Mouse (Mus musculus) limb, embryonic 14.5 days (tissue): Measurements from ENCODE around the gene Actr1b. TPM values are rescaled to one million over a fixed set of nuclear protein-coding genes. Genes with fewer than 3 reads are reported as not detected.

Experiments used
- ATAC-seq: fragments of 200-750 bp; cut with Nextera tagmentation; 2 replicates; pipeline ENCODE4 v1.8.0; 2017; ENCODE audit warnings: low read depth, moderate number of reproducible peaks, moderate TSS enrichment; ENCODE audit not compliant: low FRiP score
- DNase-seq: peaks from one replicate; pipeline ENCODE4 v3.0.0-alpha.2; 2015; ENCODE audit warnings: low spot score
- H3K27ac ChIP-seq: fragments of 300-500 bp; sonication (generic); replicated peaks from 2 replicates; pipeline ENCODE4 v1.5.1; 2014; ENCODE audit warnings: low read depth, mild to moderate bottlenecking, low read length, moderate library complexity, mixed read lengths
- H3K27me3 ChIP-seq: fragments of 300-500 bp; sonication (generic); 2 replicates; pipeline ENCODE4 v1.6.1; 2014; ENCODE audit warnings: low read length, mixed read lengths; ENCODE audit not compliant: control insufficient read depth, insufficient read depth
- H3K36me3 ChIP-seq: fragments of 300-500 bp; sonication (generic); 2 replicates; pipeline ENCODE4 v1.6.1; 2014; ENCODE audit warnings: mild to moderate bottlenecking, low read length, moderate library complexity, mixed read lengths; ENCODE audit not compliant: control insufficient read depth, insufficient read depth
- H3K4me1 ChIP-seq: fragments of 300-500 bp; sonication (generic); 2 replicates; pipeline ENCODE4 v1.6.1; 2014; ENCODE audit warnings: antibody characterized with exemption, low read length, mixed read lengths; ENCODE audit not compliant: control insufficient read depth, insufficient read depth
- H3K4me2 ChIP-seq: fragments of 300-500 bp; sonication (generic); replicated peaks from 2 replicates; pipeline ENCODE4 v1.6.1; 2014; ENCODE audit warnings: low read depth, mild to moderate bottlenecking, low read length, moderate library complexity; ENCODE audit not compliant: severe bottlenecking
- H3K4me3 ChIP-seq: fragments of 300-500 bp; sonication (generic); replicated peaks from 2 replicates; pipeline ENCODE4 v1.5.1; 2014; ENCODE audit warnings: low read length
- H3K9ac ChIP-seq: fragments of 300-500 bp; sonication (generic); 2 replicates; pipeline ENCODE4 v1.6.1; 2014; ENCODE audit warnings: mild to moderate bottlenecking, low read depth, low read length, moderate library complexity; ENCODE audit not compliant: severe bottlenecking
- H3K9me3 ChIP-seq: fragments of 300-500 bp; sonication (generic); 2 replicates; pipeline ENCODE4 v1.6.1; 2016; ENCODE audit warnings: low read length; ENCODE audit not compliant: control insufficient read depth
- POLR2A ChIP-seq: fragments of 200-500 bp; IDR thresholded peaks from 2 replicates; pipeline ENCODE4 v1.8.0; 2012; ENCODE audit warnings: inconsistent platforms, mild to moderate bottlenecking, moderate library complexity, borderline replicate concordance; ENCODE audit not compliant: insufficient read depth, insufficient read length; ENCODE audit errors: extremely low read depth
- WGBS: fragments of 180-500 bp; shearing (Covaris S2); extraction: QIAGEN DNeasy Blood & Tissue Kit; methylation state at CpG from one replicate; pipeline ENCODE4 v1.1.7; 2014; 5-methylcytosine and 5-hydroxymethylcytosine counted together
- polyA plus RNA-seq, 2 experiments: library from polyadenylated mRNA; depleted of rRNA in 1 of 2; stranded (reverse) in 1 of 2; unstranded in 1 of 2; fragments of >200 nt; fragmentation: Nextera tagmentation in 1 of 2; extraction: Ambion mirVana in 1 of 2; gene quantifications; 2 replicates each; pipeline versions ENCODE4 v1.2.1 to v1.2.3; 2012 to 2014

Gene Actr1b
- polyA plus RNA-seq, 2 experiments: 85.7 to 162 TPM

GRCm38 (mm10) chr1:36665165-36665723 lies 49.0 kb downstream of the Actr1b start:
- H3K4me2 ChIP-seq: no peak overlapping the region
- no peaks in the 10 kb centered on the region for H3K27me3 ChIP-seq
- no peaks in the 10 kb centered on the region; the same call in 1 of the 2 replicates for H3K9me3 ChIP-seq
- H3K36me3 ChIP-seq: no peaks in the 10 kb centered on the region
- no peak for ATAC-seq
- WGBS: 75% methylated on average over 11 of the region's 11 CpGs
- H3K9ac ChIP-seq: no peak overlapping the region
- H3K4me1 ChIP-seq: no peaks in the 10 kb centered on the region
- no peak for TF ChIP-seq POLR2A
- H3K27ac ChIP-seq: no peak overlapping the region
- no peak overlapping the region for H3K4me3 ChIP-seq
- no peak for DNase-seq

GRCm38 (mm10) chr1:36664457-36664856 lies 49.8 kb downstream of the Actr1b start:
- H3K4me2 ChIP-seq: no peak overlapping the region
- no peak for ATAC-seq
- no peak for DNase-seq
- WGBS: 66% methylated on average over 4 of the region's 4 CpGs
- no peak overlapping the region for H3K27ac ChIP-seq
- H3K9ac ChIP-seq: no peak overlapping the region
- no peak overlapping the region for H3K4me3 ChIP-seq
- no peaks in the 10 kb centered on the region; the same call in 1 of the 2 replicates for H3K9me3 ChIP-seq
- no peaks in the 10 kb centered on the region for H3K27me3 ChIP-seq
- TF ChIP-seq POLR2A: no peak
- no peaks in the 10 kb centered on the region for H3K36me3 ChIP-seq
- H3K4me1 ChIP-seq: no peaks in the 10 kb centered on the region

- H3K4me1 ChIP-seq: no peaks in the 10 kb centered on the region
- H3K9ac ChIP-seq: no peak overlapping the region
- no peaks in the 10 kb centered on the region for H3K27me3 ChIP-seq
- WGBS: 78% methylated on average over 7 of the region's 7 CpGs
- DNase-seq (no peak), ATAC-seq (no peak)
- no peaks in the 10 kb centered on the region for H3K36me3 ChIP-seq
- H3K4me3 ChIP-seq: no peak overlapping the region
- no peak overlapping the region for H3K27ac ChIP-seq
- TF ChIP-seq POLR2A: no peak
- H3K4me2 ChIP-seq: no peak overlapping the region
- H3K9me3 ChIP-seq: no peaks in the 10 kb centered on the region; the same call in 1 of the 2 replicates
These were observed 55.4 kb downstream of the Actr1b start for GRCm38 (mm10) chr1:36658621-36659399.

- H3K4me1 ChIP-seq: no peaks in the 10 kb centered on the region
- ATAC-seq: no peak
- no peak overlapping the region for H3K4me2 ChIP-seq
- H3K27ac ChIP-seq: no peak overlapping the region
- no peak overlapping the region for H3K4me3 ChIP-seq
- H3K36me3 ChIP-seq: no peaks in the 10 kb centered on the region
- H3K9me3 ChIP-seq: no peaks in the 10 kb centered on the region
- 84% methylated on average over 4 of the region's 4 CpGs for WGBS
- H3K27me3 ChIP-seq: no peaks in the 10 kb centered on the region
- DNase-seq: no peak
- H3K9ac ChIP-seq: no peak overlapping the region
- TF ChIP-seq POLR2A: no peak
These were observed 56.4 kb downstream of the Actr1b start for GRCm38 (mm10) chr1:36657658-36658415.

GRCm38 (mm10) chr1:36656233-36656632 lies 58.0 kb downstream of the Actr1b start:
- no peak for ATAC-seq
- no peak for TF ChIP-seq POLR2A
- H3K4me2 ChIP-seq: no peak overlapping the region
- H3K9me3 ChIP-seq: no peaks in the 10 kb centered on the region
- DNase-seq: no peak
- H3K27me3 ChIP-seq: no peaks in the 10 kb centered on the region
- H3K4me3 ChIP-seq: no peak overlapping the region
- H3K27ac ChIP-seq: no peak overlapping the region
- WGBS: 91% methylated on average over 3 of the region's 3 CpGs
- H3K4me1 ChIP-seq: no peaks in the 10 kb centered on the region
- H3K9ac ChIP-seq: no peak overlapping the region
- no peaks in the 10 kb centered on the region for H3K36me3 ChIP-seq
